Mouse (Mus musculus): ENCODE measurements around the gene H60b.
"Not testable (repeated sequence)": the region's sequence is repeated elsewhere in the genome, so short reads cannot be mapped to it uniquely, and the experiment has no call there.

The H60b gene

GRCm38 (mm10) chr10:22273684-22274305, 115.4 kb downstream of the H60b start:
- no peak for DNase-seq (ENCODE audit: low read depth, low spot score)

DNA sequence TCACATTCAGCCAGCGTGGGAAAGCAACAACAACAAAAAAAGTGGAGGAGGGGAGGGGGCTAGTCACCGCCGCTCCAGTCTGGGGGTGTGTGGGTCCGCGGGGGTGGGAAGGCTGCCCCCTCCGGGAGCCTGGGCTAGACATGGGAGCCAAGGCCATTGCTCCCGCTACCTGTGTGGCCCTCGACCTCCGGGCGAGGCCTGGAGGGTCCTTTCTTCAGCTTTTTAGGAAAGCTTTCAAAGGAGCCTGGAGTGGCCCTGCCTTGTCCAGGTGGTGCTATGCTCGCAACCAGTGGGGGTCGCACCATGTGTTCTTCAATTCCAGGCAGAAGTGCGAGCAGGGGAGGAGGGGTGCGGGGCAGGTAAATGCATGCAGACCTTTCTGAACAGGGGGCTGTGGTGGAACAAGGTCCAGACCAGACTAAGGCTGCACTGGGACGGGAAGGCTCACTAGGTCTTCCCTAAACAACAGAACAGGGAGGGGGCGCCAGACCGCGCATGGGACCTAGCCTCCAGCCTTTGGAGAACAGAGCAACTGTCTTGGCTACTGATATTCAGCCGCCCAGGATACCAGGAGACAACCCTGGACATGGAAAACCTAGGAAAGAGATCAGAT, 116.2 kb downstream of the H60b start:
- DNase-seq (ENCODE audit: low read depth, low spot score), result no peak

DNA sequence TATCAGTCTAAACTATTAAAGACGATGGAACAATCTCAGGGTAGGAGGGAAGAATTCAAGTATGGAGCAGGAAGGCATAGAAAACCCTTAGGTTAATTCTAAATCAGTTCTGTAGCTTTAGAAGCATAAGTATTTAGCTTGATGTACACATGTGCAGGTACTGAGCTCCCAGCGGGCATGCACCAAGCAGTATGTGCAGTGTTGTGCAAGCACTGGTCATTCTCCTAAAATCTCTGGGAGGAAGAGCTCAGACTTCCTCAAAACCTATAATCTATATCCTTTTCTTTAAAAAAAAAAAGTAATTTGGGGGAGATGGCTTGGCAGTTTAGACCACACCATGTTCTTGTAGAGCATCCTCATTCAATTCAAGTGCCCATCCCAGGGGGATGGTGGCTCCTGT, 120.1 kb downstream of the H60b start:
- DNase-seq (ENCODE audit: low read depth, low spot score), result not testable (repeated sequence)

GRCm38 (mm10) chr10:22282816-22283215, 124.4 kb downstream of the H60b start:
- no peak for DNase-seq (ENCODE audit: low read depth, low spot score)

DNA sequence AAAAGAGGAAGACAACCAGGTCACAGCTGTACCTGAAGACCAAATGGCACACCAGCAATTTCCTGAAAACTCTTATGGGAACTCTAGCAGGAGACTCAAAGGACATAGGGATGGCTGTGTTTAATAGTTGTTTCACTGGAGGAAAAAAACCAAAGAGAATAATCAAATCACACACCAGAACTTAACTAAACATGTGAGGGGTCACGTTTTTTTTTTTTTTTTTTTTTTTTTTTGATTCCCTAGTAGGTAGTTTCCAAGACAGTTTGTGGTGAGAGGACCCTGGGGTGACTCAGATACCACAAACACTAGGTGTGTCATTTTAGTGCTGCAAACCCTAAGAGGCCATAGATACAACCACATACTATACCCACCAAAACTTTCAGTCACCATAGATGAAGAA, 137.3 kb downstream of the H60b start:
- no peak for DNase-seq (ENCODE audit: low read depth, low spot score)

- no peak for DNase-seq (ENCODE audit: low read depth, low spot score)
Observed at GRCm38 (mm10) chr10:22297033-22297762, 138.8 kb downstream of the H60b start.

DNA sequence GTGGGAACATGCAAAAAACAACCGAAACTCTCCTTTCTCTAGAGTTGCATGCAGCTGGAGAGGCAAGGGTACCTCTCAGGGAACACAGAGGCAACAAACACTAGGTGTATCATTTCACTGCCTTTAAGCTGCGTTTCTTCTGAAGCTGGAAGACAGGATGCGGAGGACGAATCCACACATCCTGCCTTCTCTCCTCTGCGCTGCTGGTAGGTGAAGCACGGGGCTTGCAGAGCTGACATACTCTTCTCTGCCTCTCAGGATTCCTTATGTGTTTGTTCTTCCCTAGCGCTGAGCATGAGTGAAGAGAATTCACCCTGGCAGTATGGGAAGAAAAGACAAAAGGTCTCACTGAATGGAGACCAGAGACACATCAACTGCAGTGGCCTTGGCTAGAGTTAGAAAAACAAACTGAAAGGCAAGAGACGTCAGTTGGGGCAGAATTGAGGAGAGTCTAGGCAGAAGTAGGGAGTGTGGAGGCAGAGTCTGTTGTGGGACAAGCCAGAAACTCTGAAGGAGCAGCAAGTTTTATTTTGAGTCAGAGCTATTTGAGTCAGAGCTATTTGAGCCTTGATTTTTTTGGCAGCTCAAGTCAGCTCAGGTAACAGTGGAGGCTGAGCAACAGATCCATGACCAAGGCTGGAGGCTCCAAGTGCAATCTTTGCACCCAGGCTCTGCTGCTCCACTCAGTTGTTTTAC, 139.5 kb downstream of the H60b start:
- no peak for DNase-seq (ENCODE audit: low read depth, low spot score)

DNA sequence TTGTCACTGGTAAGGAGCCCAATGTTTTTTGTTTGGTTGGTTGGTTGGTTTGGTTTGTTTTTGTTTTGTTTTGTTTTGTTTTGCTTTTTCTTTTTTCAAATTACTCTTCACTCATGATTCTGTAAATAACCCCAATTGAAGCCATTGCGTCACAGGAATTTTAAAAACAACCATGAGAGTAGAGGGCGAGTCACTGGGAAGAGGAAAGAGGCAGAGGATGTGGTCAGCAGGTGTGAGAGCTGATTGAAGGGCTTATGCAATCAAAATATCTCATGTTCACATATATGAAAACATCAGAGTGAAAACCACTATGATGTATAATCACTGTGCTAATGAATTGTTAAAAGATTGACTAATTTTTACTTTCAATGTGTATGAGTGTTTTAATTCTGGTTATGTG, 140.9 kb downstream of the H60b start:
- no peak for DNase-seq (ENCODE audit: low read depth, low spot score)

- no peak for DNase-seq (ENCODE audit: low read depth, low spot score)
Observed at GRCm38 (mm10) chr10:22301641-22302040, 143.3 kb downstream of the H60b start.

DNA sequence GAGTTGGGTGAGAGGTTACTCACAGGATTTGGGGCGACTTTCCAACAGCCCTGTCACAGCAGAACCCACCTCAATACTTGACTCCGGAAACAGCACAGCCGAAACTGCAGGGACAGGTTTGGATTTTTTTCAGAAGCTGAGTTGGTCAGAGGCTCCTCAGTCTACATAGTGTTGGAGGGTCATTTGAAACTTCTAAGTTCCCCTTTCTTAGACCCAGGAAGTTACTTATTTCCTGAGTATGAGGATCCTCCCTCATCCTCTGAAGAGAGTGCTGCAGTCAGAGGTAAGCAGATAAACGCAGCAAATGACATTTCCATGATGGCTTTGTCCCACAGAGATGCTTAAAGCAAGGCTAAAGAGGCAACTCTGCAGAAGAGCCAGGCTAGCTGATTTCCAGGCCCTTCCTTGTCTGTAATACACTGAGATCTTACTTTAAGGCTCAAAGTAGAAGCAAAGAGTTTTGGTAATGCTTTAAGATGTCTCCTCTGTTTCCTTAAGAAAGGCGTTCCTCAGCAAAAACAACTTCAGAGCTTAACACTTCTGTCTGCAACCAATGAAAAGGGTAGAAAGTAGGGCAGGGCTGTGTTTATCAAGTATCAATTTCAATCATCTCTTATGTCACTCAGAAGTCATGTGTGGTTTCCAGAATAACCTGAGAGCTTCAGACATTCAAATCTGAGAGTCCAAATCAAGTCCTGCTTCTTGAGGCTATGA, 144.1 kb downstream of the H60b start:
- no peak for DNase-seq (ENCODE audit: low read depth, low spot score)

GRCm38 (mm10) chr10:22303736-22304135, 145.3 kb downstream of the H60b start:
- no peak for DNase-seq (ENCODE audit: low read depth, low spot score)

- no peak for DNase-seq (ENCODE audit: low read depth, low spot score)
Observed at GRCm38 (mm10) chr10:22305801-22306200, 147.4 kb downstream of the H60b start.

DNA sequence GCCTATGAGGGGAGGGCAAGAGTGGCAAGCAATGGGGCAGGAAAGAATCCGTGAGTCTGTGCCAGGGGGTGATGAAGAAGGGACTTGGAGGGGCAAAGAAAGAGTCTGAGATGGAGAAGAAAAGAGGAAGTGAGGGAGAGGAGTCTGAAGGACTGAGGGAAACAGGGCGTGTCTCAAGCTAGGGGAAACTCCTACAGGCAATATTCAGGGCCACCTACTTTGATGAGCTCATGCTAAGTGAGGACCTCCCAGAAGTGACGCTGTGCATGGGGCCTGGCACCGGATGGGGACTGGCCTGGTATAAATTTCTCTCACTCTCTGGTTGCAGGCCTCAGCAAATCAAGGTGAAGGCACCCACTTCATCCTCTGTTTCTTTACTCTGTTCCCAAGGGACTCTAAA, 148.1 kb downstream of the H60b start:
- DNase-seq (ENCODE audit: low read depth, low spot score), result no peak

GRCm38 (mm10) chr10:22308221-22308620, 149.8 kb downstream of the H60b start:
- no peak for DNase-seq (ENCODE audit: low read depth, low spot score)

- DNase-seq (ENCODE audit: low read depth, low spot score), result no peak
Observed at GRCm38 (mm10) chr10:22322858-22323257, 164.5 kb downstream of the H60b start.
